Mouse (Mus musculus) layer of hippocampus, adult 2 months (tissue): ENCODE results near the gene Nr1i3. TPM values are rescaled to one million over a fixed set of nuclear protein-coding genes. Genes with fewer than 3 reads are reported as not detected.
A peak's percentile ranks its signal among the peaks of the same experiment; 100 is the strongest.

Experiments
- DNase-seq, 2 experiments: peaks; one replicate each; pipeline ENCODE4 v3.0.0; 2022; ENCODE audit warnings: low spot score in 2 of 2
- H3K27ac ChIP-seq: fragments of 200-600 bp; 2 replicates; pipeline ENCODE4 v1.8.1; 2022
- H3K4me3 ChIP-seq: fragments of 200-600 bp; 2 replicates; pipeline ENCODE4 v1.8.1; 2022; ENCODE audit warnings: mild to moderate bottlenecking
- CTCF ChIP-seq: fragments of 200-600 bp; conservative IDR thresholded peaks from 2 replicates; pipeline ENCODE4 v1.8.1; 2022; ENCODE audit warnings: antibody characterized with exemption, mild to moderate bottlenecking, moderate library complexity
- total RNA-seq, 2 experiments: library from RNA; stranded (reverse); gene quantifications; 2 replicates each; pipeline ENCODE4 v1.2.3; 2021

Gene Nr1i3
- total RNA-seq, 2 experiments from 2014 or later = 0.15 TPM; not detected in 1

DNA sequence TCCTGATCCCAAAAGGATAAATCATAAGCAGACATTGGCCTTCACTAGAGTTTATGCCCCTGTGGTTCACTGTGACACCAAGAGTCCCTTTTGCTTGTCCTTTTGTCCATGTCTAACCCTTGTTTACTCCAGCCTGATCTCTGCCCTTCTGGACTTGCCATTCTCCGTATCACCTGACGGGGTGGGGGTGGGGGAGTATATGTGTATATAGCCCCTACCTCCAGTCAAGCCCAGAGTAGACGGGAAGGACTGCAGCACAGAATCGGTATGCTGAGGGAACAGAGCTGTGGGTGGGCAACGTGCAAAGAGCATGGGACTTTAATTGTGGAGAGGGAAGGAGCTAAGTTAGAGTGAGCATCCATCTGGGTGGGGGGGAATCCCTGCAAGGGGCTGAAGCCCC is 11.1 kb downstream of the Nr1i3 start, which contains the start of gene Apoa2:
Gene Apoa2 (plus strand): TSS at position 198 of the 400 bp plus-strand sequence.
- no peak for DNase-seq
- TF ChIP-seq CTCF = no peak
- H3K4me3 ChIP-seq = no peak within 1 kb of the TSS
- H3K27ac ChIP-seq = no peak within 1 kb of the TSS

DNA sequence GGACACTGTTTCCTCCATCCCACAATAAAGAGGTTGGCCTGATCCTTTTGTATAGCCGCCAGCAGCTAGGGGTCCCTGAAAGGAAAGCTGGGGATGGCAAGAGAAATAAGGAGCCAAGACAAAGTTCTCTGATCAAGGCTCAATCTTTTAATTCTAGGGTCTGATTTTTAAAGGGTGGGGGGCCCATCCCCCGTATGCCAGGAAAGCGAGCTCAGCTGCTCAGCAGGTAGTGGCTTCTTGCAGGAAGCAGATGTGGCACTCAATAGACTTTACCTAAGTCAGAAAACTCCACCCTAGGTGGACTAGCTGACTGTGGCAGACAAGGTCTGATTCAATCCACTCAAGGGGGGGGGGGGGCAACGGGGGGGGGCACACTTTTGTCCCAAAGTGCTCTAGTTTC is 13.0 kb downstream of the Nr1i3 start:
- no peak for TF ChIP-seq CTCF
- Histone ChIP-seq H3K4me3 (no peak overlapping the region), H3K27ac (no peak overlapping the region)
- no peak for DNase-seq

DNA sequence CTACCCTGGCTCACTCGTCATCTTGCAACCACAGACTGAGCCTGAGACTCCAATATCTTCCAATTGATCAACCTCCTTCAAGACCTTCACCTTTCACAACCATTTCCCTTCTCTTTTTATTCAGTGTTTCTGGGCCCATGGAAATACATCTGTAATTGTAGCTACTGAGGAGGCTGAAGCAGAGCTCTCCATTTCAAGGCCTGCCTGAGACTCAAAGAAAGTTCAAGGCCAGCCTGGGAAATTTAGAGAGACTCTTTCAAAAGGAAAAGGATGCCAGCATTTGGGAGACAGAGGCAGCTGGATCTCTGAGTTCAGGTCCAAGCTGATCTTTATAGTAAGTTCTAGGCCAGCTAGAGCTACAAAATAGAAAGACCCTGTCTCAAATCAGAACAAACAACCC is 14.1 kb downstream of the Nr1i3 start:
- DNase-seq = no peak

DNA sequence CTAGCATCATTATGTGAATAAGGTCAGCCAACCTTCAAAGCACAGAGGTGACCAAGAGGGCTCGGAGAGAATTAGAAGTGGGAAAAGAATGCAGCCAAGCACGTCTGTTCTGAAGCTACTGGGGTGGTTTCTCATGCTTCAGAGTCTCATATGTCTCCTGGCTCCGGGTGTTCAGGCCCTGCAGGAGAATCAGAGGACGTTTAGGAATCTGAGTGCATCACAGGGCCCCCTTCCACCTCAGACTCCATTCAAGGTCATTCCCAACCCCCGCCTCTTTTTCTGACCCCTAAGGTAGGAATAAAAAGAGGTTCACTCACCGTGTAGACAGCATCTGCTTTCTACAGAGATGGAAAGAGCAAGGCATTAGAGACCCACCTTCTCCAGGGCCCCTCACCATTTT is 16.0 kb downstream of the Nr1i3 start:
- Histone ChIP-seq H3K27ac (no peak overlapping the region), H3K4me3 (no peak overlapping the region)
- no peak for TF ChIP-seq CTCF
- no peak for DNase-seq

More for the DNA sequence above, 14.1 kb downstream of the Nr1i3 start:
- Histone ChIP-seq H3K27ac (no peak overlapping the region), H3K4me3 (no peak overlapping the region)
- no peak for TF ChIP-seq CTCF

DNA sequence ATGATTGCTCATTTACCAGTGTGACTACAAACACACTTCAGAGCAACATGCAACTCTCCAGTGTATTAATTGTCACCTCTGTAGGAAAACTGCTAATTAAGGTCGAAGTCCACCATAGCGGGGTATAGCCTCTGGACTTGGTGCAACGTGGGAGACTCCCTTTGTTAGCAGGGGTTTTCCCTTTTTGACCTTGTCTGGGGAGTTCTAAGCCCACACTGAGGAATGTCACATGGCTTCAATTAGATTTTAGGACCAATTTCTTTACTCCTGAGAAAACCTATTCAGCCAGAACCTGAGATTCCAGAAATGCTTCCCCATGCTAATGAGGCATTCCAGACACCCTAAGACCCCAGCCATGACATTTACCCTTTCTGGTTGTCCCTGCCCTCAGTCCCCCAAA is 16.4 kb downstream of the Nr1i3 start:
- H3K4me3 ChIP-seq = no peak overlapping the region
- TF ChIP-seq CTCF = no peak

DNA sequence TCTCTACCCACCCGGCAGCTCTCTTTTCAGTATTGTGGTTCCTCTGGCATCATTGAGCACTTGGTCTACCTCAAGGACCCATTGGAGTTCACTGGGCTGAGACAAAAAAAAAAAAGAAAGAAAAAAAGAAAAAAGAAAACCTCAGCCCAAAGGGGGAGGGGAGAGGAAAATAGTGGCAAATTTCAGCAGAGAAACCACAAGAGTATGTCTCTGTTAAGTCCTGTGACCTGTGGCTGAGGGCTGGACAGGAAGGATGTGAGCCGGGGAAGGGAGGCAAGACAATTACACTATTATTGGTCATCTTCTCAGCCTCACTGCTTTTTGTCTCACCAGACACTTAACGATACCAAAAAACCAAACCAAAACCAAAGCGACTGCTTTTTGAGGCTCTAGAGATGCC is 18.1 kb downstream of the Nr1i3 start:
- Histone ChIP-seq H3K27ac (no peak overlapping the region), H3K4me3 (no peak overlapping the region)
- DNase-seq = no peak
- TF ChIP-seq CTCF = no peak

More for the DNA sequence above, 16.4 kb downstream of the Nr1i3 start:
- DNase-seq = no peak
- no peak overlapping the region for H3K27ac ChIP-seq

DNA sequence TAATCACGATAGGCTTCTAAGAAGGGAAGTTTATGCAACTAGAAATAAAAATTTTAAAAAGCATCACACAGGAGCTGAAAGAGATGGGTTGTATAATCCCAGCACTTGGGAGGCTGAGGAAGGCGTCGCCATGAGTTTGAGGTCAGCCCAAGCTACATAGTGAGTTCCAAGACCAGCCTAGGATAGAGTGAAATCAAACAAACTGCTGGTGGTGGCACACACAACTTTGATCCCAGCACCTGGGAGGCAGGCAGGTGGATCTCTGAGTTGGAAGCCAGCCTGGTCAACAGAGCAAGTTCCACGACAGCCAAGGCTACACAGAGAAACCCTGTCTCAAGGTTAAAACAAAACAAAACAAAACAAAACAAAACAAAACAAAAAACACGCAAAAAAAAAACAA is 18.6 kb downstream of the Nr1i3 start:
- DNase-seq = no peak
- Histone ChIP-seq H3K27ac (no peak overlapping the region), H3K4me3 (no peak overlapping the region)
- TF ChIP-seq CTCF = no peak

DNA sequence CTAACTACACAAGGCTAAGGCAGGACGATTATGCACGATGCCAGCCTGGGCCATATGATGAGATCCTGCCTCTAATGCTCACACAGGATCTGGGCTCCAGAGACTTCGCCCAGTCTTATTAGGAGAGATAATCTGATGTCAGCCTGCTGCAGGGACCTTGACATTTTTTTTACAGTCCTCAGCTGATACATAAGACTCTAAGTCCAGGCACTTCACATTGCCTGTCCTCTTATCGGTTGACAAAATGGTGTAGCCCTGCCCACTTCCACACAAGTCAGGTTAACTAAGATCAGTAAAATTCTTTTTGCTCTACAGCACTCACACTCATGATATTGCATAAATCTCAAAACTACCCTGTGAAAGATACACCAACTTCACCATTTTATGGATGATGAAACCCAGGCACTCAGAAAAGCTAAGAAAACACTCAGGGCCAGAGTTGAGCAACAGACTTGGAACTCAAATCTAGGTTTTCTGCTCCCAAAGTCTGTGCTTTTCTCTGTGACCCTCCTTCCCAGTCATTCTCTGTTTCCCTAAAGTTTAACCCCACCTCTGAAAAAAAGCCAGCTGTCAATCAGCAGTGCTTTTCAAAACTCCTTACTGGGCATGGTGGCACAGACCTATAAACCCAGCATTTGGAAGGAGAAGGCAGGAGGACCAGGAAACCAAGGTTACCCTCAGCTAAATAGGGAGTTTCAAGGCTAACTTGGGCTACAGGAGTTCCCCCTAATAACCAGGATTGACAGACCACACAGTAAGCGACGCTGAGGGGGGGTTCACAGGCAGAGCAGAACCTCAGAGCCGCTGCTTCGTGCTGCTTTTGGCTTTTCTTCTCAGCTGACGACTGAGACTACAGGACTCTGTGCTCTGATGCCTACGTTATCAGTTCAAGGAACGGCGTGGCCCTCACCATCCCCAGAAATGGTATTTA is 19.3 kb downstream of the Nr1i3 start:
- DNase-seq = no peak
- Histone ChIP-seq H3K27ac (no peak overlapping the region), H3K4me3 (peak overlapping the region; percentile 9; the same call in 1 of the 2 replicates)
- no peak for TF ChIP-seq CTCF

DNA sequence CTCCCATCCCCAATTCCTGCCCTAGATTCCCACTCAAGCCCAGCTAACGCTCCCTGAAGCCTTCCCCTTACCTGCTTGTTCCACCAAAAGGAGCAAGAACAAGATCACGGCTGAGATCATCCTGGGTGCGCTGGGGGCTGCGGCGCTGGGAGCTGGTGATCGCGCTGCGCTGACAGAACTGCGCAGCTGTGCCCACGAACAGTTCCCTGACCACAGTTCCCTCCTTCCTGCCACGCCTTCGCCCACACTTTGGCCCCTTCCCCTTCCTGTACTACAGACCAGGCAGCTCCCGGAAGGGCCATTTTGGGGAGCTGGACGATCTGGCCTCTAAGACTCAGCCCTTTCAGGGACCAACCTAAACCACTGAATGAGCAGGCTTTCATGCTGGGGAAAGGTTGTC is 20.4 kb downstream of the Nr1i3 start, which contains the start of gene Fcer1g:
Gene Fcer1g (minus strand): TSS at position 240 of the 400 bp plus-strand sequence.
- TF ChIP-seq CTCF = no peak
- DNase-seq = no peak
- H3K27ac ChIP-seq = no peak within 1 kb of the TSS
- peak within 1 kb of the TSS; percentile 9; the same call in 1 of the 2 replicates for H3K4me3 ChIP-seq

DNA sequence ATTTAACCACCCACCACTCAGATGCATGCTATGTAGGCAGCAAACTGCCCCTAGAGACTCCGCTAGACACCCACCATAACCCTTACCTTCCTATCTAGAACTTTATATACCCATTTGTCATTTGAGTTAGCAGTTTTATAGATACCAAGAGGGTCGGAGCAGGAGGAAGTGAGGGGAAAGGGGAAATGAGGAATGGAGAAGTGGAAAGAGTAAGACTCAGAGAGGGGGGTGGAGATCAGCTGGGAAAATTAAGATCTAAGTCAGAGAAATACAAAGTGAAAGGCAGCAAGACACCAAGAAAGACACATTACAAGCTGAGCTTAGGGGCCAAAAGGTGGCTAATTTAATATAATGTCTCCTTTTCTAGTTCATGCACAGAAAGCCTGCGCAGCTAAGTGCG is 20.8 kb downstream of the Nr1i3 start:
- DNase-seq = no peak
- H3K27ac ChIP-seq = no peak overlapping the region
- no peak for TF ChIP-seq CTCF
- H3K4me3 ChIP-seq = no peak overlapping the region

DNA sequence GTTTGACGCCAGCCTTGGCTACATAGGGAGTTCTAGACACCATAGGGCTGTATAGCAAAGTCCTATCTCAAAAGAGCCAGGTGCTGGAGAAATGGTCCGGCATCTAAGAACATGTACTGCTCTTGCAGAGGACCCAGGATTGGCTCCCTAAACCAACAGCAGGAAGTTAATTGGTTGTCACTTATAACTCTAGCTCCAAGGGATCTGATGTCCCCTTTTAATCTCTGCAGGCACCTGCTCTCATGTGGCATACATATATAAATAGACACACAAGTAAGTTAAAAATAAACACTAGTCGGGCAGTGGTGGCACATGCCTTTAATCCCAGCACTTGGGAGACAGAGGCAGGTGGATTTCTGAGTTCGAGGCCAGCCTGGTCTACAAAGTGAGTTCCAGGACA is 22.0 kb downstream of the Nr1i3 start:
- DNase-seq = no peak
- no peak for TF ChIP-seq CTCF
- H3K4me3 ChIP-seq = no peak overlapping the region
- no peak overlapping the region for H3K27ac ChIP-seq

DNA sequence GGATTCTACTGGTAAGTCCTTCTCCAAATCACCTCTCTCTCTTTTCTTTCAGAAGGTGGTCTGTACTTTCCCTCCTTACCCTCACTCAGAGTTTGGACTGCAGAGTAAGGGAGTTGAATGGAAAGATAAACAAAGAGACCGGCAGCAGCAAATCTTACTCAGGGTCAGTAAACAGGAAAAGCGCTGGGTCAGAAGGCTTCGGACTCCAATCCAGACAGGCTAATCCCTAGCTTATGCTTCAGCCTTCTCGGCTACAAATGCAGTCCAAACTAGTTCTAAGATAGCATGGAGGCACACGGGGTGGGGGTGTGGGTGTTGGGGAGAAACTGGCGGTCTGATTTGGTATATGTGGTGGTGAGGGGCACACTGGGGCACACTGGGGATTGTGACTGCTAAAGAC is 23.7 kb downstream of the Nr1i3 start:
- no peak for DNase-seq
- Histone ChIP-seq H3K27ac (no peak overlapping the region), H3K4me3 (no peak overlapping the region)
- no peak for TF ChIP-seq CTCF

DNA sequence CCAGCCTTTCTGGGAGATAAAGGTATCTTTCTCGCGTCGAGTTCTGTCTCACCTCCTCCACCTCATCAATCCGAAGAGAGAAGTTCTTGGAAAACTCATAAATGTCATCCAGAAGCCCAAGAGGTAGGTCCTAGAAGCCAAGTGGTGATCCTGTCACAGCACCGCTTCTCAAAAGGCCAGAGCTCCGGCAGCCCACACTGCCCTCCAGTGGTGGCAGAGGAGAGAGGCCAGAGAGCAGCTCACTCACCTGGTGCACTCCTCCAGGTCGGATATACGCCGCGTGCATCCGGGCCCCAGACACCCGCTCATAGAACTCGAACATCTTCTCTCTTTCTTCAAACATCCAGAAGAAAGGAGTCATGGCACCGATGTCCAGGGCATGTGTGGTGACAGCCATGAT is 24.7 kb downstream of the Nr1i3 start:
- TF ChIP-seq CTCF = peak; percentile 87
- Histone ChIP-seq H3K27ac (no peak overlapping the region), H3K4me3 (no peak overlapping the region)
- DNase-seq = peak in 1 of 2 experiments; percentile 50

DNA sequence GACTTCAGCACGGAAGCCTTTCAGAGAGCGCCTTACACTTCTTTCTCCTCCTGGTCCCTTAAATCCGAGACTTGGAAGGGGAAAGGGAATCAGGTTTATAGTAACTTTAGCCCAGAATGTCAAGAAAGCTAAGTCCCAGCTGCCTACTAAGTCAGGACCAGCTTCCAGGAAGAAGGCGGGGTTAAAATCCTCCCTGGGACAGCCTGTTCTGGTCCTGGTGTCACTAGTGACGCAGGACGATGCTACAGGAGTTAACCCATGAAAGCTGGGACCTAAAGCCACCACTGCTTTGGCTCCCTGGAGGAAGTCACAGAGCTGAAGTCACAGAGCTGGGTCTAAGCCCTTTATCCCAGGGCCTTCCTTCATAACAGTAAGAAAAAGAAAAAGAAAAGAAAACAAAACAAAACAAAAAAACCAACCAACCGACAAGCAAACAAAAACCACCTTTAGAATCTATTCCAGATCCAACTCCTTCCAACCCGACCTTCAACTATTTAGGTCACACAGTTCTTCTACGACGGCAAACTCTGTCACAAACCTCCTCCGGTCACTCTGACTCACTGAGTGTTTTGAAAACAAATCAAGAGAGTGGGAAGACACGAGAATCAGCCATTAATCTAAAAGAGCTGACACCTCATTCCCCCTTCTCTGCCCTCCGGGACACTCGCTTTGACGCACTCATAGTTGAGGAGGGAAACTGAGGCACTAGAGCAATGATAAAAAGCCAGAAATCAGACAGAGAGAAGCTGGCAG is 26.4 kb downstream of the Nr1i3 start:
- no peak for DNase-seq
- no peak overlapping the region for H3K4me3 ChIP-seq

More for the DNA sequence above, 26.4 kb downstream of the Nr1i3 start:
- no peak overlapping the region for H3K27ac ChIP-seq
- TF ChIP-seq CTCF = no peak
